Mouse (Mus musculus) limb, embryonic 15.5 days (tissue): ENCODE measurements around the gene Dusp1. TPM values are rescaled to one million over a fixed set of nuclear protein-coding genes. Genes with fewer than 3 reads are reported as not detected.

Source experiments
- ATAC-seq: fragments of 200-750 bp; cut with Nextera tagmentation; 2 replicates; pipeline ENCODE4 v1.8.0; 2017; ENCODE audit warnings: low read depth, moderate TSS enrichment; ENCODE audit not compliant: insufficient number of reproducible peaks, low FRiP score, low TSS enrichment
- H3K27ac ChIP-seq: fragments of 300-500 bp; sonication (generic); 2 replicates; pipeline ENCODE4 v1.5.1; 2015; ENCODE audit warnings: moderate library complexity, mild to moderate bottlenecking, inconsistent platforms
- H3K27me3 ChIP-seq: fragments of 300-500 bp; sonication (generic); 2 replicates; pipeline ENCODE4 v1.6.1; 2015; ENCODE audit warnings: inconsistent platforms
- H3K36me3 ChIP-seq: fragments of 300-500 bp; sonication (generic); 2 replicates; pipeline ENCODE4 v1.6.1; 2015; ENCODE audit warnings: inconsistent platforms
- H3K4me1 ChIP-seq: fragments of 300-500 bp; sonication (generic); 2 replicates; pipeline ENCODE4 v1.6.1; 2015; ENCODE audit warnings: inconsistent platforms
- H3K4me2 ChIP-seq: fragments of 300-500 bp; sonication (generic); 2 replicates; pipeline ENCODE4 v1.6.1; 2015; ENCODE audit warnings: mild to moderate bottlenecking, inconsistent platforms
- H3K4me3 ChIP-seq: fragments of 300-500 bp; sonication (generic); 2 replicates; pipeline ENCODE4 v1.5.1; 2015; ENCODE audit warnings: mild to moderate bottlenecking, inconsistent platforms
- H3K9ac ChIP-seq: fragments of 300-500 bp; sonication (generic); 2 replicates; pipeline ENCODE4 v1.6.1; 2015; ENCODE audit warnings: inconsistent platforms
- H3K9me3 ChIP-seq: fragments of 300-500 bp; sonication (generic); 2 replicates; pipeline ENCODE4 v1.6.1; 2016; ENCODE audit warnings: inconsistent platforms
- WGBS: fragments of 180-500 bp; shearing (Covaris S2); methylation state at CpG from one replicate; pipeline ENCODE4 v1.1.7; 2015; 5-methylcytosine and 5-hydroxymethylcytosine counted together
- polyA plus RNA-seq: library from polyadenylated mRNA; unstranded; fragments of >200 nt; fragmentation: Nextera tagmentation; extraction: Ambion mirVana; gene quantifications from 2 replicates; pipeline ENCODE4 v1.2.1, GENCODE M21; 2015

Gene Dusp1
- polyA plus RNA-seq, 1 experiment from 2014 or later = 27.3 TPM

GRCm38 (mm10) chr17:26551104-26551503 is 10.8 kb downstream of the Dusp1 start:
- H3K9ac ChIP-seq = no peak overlapping the region
- H3K4me3 ChIP-seq = no peak overlapping the region
- H3K9me3 ChIP-seq = no peaks in the 10 kb centered on the region
- no peak for ATAC-seq
- no peak overlapping the region for H3K4me2 ChIP-seq
- H3K36me3 ChIP-seq = no peaks in the 10 kb centered on the region
- no peaks in the 10 kb centered on the region for H3K27me3 ChIP-seq
- WGBS = 78% methylated on average over 6 of the region's 6 CpGs
- H3K27ac ChIP-seq = no peak overlapping the region
- H3K4me1 ChIP-seq = peaks cover 17% of the 10 kb centered on the region

DNA sequence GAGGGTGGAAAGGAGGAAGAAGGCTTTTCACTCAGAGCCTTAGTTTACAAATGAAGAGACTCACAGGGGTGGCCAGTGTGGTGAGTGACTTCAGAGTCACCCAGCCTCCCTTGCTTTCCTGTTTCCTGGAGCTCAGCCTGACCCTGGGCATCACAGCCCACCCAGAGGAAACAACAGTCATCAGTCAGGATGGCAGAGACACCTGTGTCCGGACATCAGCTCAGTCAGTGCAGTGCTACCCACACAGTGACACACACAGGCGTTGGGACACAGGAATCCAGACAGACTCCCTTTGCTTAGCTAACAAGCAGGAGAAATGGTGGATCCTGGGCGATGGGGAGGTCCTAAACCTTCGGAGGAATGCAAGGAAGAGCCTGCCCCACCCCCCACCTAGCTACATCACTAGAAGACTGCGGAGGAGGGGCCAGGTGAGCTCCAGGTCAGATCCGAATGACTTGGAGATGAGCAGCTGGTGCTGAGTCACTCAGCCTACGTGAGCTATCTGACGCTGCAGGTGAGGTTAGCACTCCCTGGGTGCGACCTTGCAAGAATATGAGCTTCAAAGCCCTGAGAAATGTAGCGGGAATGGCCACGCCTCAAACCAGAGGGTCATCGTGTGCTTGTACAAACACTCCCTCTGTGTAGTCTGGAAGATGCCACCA is 12.6 kb downstream of the Dusp1 start:
- no peak for ATAC-seq
- WGBS = 10% methylated on average over 12 of the region's 12 CpGs
- peaks cover 17% of the 10 kb centered on the region for H3K4me1 ChIP-seq

DNA sequence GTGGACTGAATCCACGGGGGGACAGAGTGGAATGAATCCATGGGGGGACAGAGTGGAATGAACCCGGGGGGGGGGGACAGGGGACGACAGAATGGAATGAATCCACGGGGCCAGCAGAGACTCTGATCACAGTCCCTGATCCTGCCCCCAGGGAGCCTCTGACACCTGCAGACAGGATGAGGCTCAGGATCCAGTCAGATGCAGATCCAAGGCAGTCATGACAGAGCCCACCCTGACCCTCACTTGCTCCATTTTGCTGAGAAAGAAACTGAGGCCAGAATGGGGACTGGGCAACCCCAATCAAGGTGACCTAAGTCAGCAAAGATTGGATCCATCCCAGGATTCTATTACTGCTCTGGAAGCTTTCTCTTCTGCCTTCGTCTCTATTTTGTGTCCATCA is 13.4 kb downstream of the Dusp1 start:
- Histone ChIP-seq H3K9ac (no peak overlapping the region), H3K27me3 (no peaks in the 10 kb centered on the region), H3K36me3 (no peaks in the 10 kb centered on the region), H3K9me3 (no peaks in the 10 kb centered on the region), H3K4me2 (no peak overlapping the region), H3K4me3 (no peak overlapping the region), H3K4me1 (peaks cover 17% of the 10 kb centered on the region), H3K27ac (no peak overlapping the region)
- 13% methylated on average over 4 of the region's 5 CpGs for WGBS
- ATAC-seq = no peak

More for the DNA sequence above, 12.6 kb downstream of the Dusp1 start:
- Histone ChIP-seq H3K9ac (no peak overlapping the region), H3K4me3 (no peak overlapping the region), H3K27ac (peak overlapping the region; percentile 5; the same call in 1 of the 2 replicates), H3K36me3 (no peaks in the 10 kb centered on the region), H3K27me3 (no peaks in the 10 kb centered on the region), H3K4me2 (no peak overlapping the region), H3K9me3 (no peaks in the 10 kb centered on the region)

- Histone ChIP-seq H3K4me1 (peaks cover 17% of the 10 kb centered on the region), H3K9me3 (no peaks in the 10 kb centered on the region), H3K27ac (peak overlapping the region; percentile 67), H3K27me3 (no peaks in the 10 kb centered on the region), H3K4me2 (no peak overlapping the region), H3K9ac (no peak overlapping the region), H3K36me3 (no peaks in the 10 kb centered on the region), H3K4me3 (no peak overlapping the region)
- ATAC-seq = no peak
- 28% methylated on average over 7 of the region's 7 CpGs for WGBS
These were observed 14.2 kb downstream of the Dusp1 start for GRCm38 (mm10) chr17:26547771-26548170.

DNA sequence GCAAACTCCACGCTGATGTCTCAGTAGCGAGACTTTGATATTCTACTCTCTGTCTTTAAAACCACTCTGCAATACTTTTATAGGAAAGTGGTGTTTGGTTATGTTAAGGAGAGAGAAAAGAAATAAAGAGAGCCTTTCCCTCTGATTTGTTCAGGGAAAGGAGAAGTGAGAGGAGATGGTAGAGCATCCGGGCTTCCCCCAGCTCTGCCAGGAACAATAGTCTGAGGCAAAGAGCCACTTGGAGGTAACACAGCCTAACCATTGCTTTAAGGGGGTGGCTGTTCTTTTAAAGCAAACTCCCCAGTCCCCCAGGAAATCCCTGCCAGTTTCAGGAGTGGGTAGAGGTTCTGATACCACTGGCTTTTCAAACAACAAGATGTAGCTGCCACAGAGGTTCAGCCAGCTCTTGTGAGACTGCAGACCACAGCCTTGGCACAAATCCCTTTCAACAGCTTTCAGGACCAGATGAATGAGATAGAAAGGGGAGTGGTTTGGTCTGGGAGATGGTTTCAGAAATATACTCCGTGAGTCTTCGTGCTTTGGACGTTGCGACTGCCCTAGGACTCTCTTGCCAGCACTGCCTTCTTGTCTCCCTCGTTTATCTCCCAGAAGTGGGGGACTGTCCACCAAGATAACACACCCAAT is 17.5 kb downstream of the Dusp1 start:
- ATAC-seq = no peak
- peaks cover 15% of the 10 kb centered on the region for H3K4me1 ChIP-seq
- 71% methylated on average over 8 of the region's 8 CpGs for WGBS
- no peak overlapping the region for H3K27ac ChIP-seq
- H3K9ac ChIP-seq = no peak overlapping the region
- no peaks in the 10 kb centered on the region for H3K27me3 ChIP-seq
- H3K4me3 ChIP-seq = no peak overlapping the region
- H3K36me3 ChIP-seq = no peaks in the 10 kb centered on the region
- H3K4me2 ChIP-seq = no peak overlapping the region
- H3K9me3 ChIP-seq = no peaks in the 10 kb centered on the region

GRCm38 (mm10) chr17:26540083-26540482 is 21.8 kb downstream of the Dusp1 start:
- no peaks in the 10 kb centered on the region; the same call in 1 of the 2 replicates for H3K4me1 ChIP-seq
- no peak overlapping the region for H3K9ac ChIP-seq
- H3K9me3 ChIP-seq = no peaks in the 10 kb centered on the region
- 74% methylated on average over 5 of the region's 5 CpGs for WGBS
- ATAC-seq = no peak
- H3K27ac ChIP-seq = no peak overlapping the region
- no peak overlapping the region for H3K4me3 ChIP-seq
- H3K27me3 ChIP-seq = no peaks in the 10 kb centered on the region
- H3K4me2 ChIP-seq = no peak overlapping the region
- H3K36me3 ChIP-seq = no peaks in the 10 kb centered on the region

DNA sequence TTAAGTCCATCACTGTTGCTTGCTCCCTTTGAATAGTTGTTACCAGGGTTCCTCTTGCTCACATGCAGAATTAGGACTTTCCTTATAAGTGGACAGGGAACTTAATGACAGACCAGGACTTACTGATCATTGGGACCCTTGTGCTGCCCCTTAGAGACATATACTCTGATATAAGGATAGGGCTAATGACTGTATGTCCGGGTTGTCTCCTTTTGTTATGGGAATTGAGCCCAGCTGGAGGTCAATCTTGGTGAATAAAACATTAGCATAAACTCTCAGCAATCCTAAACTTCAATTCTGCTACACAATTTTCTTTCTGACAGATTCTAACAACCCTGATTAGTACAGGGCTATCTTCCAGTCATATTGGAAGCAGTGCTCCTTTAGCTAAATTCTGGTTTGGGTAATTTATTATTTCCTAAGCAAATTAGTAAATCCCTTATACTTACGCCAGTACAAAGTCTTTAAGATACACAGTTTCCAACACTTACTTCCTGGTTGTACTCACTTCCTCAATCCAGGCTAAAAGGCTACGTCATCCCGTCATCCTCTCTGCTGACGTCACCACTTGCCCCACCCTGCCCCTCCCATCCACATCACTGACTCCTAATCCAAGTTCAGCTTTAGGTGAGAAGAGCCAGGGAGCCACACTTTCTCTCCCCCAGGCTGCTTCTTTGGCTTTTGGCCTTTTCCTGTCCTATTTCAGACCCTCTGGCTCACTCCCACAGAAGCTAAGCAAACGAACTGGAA is 24.0 kb downstream of the Dusp1 start:
- H3K4me2 ChIP-seq = no peak overlapping the region
- no peak overlapping the region for H3K27ac ChIP-seq
- no peaks in the 10 kb centered on the region for H3K36me3 ChIP-seq
- 0 out of 2 replicates have a peak, but pooled peaks cover 3% of the 10 kb centered on the region for H3K4me1 ChIP-seq
- 32% methylated on average over 6 of the region's 6 CpGs for WGBS
- ATAC-seq = no peak
- H3K9ac ChIP-seq = no peak overlapping the region
- no peak overlapping the region for H3K4me3 ChIP-seq
- no peaks in the 10 kb centered on the region for H3K9me3 ChIP-seq
- H3K27me3 ChIP-seq = no peaks in the 10 kb centered on the region

DNA sequence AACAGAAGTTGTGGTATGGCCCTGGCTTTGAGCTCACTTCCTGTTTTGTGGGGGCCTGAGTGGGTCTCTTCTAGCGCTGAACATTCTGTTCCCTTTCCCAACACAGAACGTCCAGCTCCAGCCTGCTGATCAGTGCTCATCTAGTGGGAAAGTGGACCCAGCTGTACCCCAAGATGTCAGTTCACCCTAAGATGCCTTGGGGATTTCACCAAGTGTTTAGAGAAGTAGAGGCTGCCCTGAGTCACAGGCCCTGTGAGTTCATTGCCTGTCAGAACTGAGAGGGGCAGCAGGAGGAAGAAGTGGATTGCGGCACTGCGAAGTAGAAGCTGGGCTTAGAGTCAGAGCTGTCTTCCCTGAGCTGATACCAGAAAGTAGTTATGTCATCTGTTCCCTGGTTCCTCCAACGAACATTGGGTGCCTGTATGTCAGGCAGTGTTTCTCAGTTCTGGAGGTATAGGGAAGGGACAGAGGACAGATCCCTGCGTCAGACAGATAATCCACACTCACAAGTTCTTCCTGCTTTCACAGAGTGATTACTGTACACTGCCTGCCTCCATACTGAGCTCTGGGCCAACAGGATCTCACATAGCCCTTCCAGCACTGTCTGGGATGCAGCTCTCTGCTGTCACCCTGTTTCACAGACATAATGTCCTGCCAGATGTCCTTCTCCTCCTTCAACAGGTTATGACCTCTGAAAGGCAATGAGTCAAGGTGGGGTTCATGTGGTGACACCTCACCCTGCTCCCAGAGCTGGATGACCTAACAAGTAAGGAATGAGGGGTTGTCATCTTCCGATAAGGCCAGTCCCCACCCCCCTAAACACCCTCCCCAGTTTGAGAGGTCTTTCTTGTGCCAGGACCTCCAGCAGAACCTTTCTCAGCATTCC is 26.4 kb downstream of the Dusp1 start:
- no peak overlapping the region for H3K9ac ChIP-seq
- H3K4me3 ChIP-seq = no peak overlapping the region
- no peaks in the 10 kb centered on the region for H3K9me3 ChIP-seq
- H3K4me1 ChIP-seq = peaks cover 12% of the 10 kb centered on the region
- no peaks in the 10 kb centered on the region for H3K36me3 ChIP-seq
- no peaks in the 10 kb centered on the region for H3K27me3 ChIP-seq
- ATAC-seq = no peak
- 78% methylated on average over 7 of the region's 7 CpGs for WGBS
- H3K27ac ChIP-seq = no peak overlapping the region
- no peak overlapping the region for H3K4me2 ChIP-seq

GRCm38 (mm10) chr17:26534695-26535094 is 27.2 kb downstream of the Dusp1 start:
- no peak overlapping the region for H3K4me2 ChIP-seq
- no peak overlapping the region for H3K4me3 ChIP-seq
- no peaks in the 10 kb centered on the region for H3K27me3 ChIP-seq
- H3K36me3 ChIP-seq = no peaks in the 10 kb centered on the region
- H3K9ac ChIP-seq = no peak overlapping the region
- no peak for ATAC-seq
- H3K27ac ChIP-seq = no peak overlapping the region
- H3K4me1 ChIP-seq = peaks cover 20% of the 10 kb centered on the region
- 85% methylated on average over 5 of the region's 5 CpGs for WGBS
- H3K9me3 ChIP-seq = no peaks in the 10 kb centered on the region

- H3K4me3 ChIP-seq = no peak overlapping the region
- no peak for ATAC-seq
- WGBS = 53% methylated on average over 5 of the region's 5 CpGs
- H3K9ac ChIP-seq = no peak overlapping the region
- 0 out of 2 replicates have a peak overlapping the region, but pooled peaks have one; percentile 0 for H3K27ac ChIP-seq
- no peak overlapping the region for H3K4me2 ChIP-seq
- H3K27me3 ChIP-seq = no peaks in the 10 kb centered on the region
- H3K36me3 ChIP-seq = no peaks in the 10 kb centered on the region
- H3K9me3 ChIP-seq = no peaks in the 10 kb centered on the region
- H3K4me1 ChIP-seq = peaks cover 25% of the 10 kb centered on the region
These were observed 28.0 kb downstream of the Dusp1 start for GRCm38 (mm10) chr17:26533871-26534372.

DNA sequence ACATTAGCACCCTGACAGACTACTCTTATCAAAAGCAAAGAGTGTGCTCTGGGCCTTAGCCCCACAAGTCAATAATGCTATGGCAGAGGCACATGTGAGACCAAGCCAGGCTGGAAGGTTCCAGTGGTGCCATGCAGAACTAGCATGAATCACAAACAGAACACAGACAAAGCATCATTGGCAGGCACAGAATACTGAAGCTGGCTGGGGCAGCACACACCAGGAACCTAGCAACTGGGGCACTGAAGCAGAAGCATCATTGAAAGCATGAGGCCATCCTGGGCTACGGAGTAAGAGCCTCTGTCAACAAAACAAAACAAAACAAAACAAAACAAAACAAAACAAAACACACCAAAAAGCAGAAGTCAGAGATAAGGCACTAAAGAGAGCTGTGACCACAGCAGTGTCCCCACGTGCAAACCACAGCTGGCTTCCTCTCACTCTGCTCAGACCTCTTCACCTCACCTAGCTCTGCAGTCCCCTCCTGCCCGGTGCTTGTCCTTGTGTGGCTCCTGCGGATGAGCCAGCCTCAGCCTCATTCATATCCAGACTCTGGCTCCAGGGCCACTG is 29.4 kb downstream of the Dusp1 start:
- H3K9me3 ChIP-seq = no peaks in the 10 kb centered on the region
- no peak overlapping the region for H3K9ac ChIP-seq
- H3K27ac ChIP-seq = no peak overlapping the region
- H3K4me2 ChIP-seq = no peak overlapping the region
- no peak overlapping the region for H3K4me3 ChIP-seq
- H3K27me3 ChIP-seq = no peaks in the 10 kb centered on the region
- H3K36me3 ChIP-seq = no peaks in the 10 kb centered on the region
- H3K4me1 ChIP-seq = peaks cover 25% of the 10 kb centered on the region
- 71% methylated on average over 4 of the region's 4 CpGs for WGBS
- no peak for ATAC-seq
